Mouse (Mus musculus): Measurements from ENCODE around the gene Ube4a. TPM values are rescaled to one million over a fixed set of nuclear protein-coding genes. Genes with fewer than 3 reads are reported as not detected.

Gene Ube4a
- polyA plus RNA-seq, 1 experiment = 2.0 TPM

DNA sequence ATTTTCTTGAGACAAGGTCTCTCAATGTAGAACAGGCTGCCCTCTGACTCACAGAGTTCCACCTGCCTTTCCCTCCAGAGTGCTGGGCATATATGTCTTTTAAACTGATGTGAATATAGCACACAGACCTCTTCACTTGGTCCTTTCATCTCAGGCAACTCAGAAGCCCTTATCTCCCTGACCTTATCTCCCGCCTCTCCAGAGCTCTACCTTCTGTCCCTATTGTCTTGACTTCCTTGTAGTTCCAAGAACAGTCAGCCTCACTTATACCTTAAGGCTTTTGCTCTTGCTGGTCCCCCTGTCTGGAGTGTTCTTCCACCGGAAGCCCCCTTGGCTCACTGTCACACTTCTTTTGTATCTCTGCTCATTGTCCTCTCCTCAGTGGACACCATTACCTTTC is 75.3 kb downstream of the Ube4a start:
- H3K4me3 ChIP-seq (replicated peaks) = no peak overlapping the region
- peaks cover 42% of the 10 kb centered on the region for H3K4me1 ChIP-seq
- TF ChIP-seq FLI1 (IDR thresholded peaks at IDR 0.05; ENCODE audit: low read length) = no peak
- no peak for TF ChIP-seq GATA1 (IDR thresholded peaks at IDR 0.05; ENCODE audit: borderline replicate concordance, low read length)
- H3K27me3 ChIP-seq (replicated peaks) = no peaks in the 10 kb centered on the region
- peaks cover 2% of the 10 kb centered on the region; the same call in 1 of the 2 replicates for H3K9me3 ChIP-seq
- no peaks in the 10 kb centered on the region for H3K36me3 ChIP-seq (replicated peaks; ENCODE audit: low read length)

- no peak for TF ChIP-seq GATA1 (IDR thresholded peaks at IDR 0.05; ENCODE audit: borderline replicate concordance, low read length)
- no peak for TF ChIP-seq FLI1 (IDR thresholded peaks at IDR 0.05; ENCODE audit: low read length)
- Histone ChIP-seq H3K9me3 (no peaks in the 10 kb centered on the region), H3K4me1 (peaks cover 36% of the 10 kb centered on the region), H3K36me3 (replicated peaks; ENCODE audit: low read length) (no peaks in the 10 kb centered on the region), H3K27me3 (replicated peaks) (no peaks in the 10 kb centered on the region), H3K4me3 (replicated peaks) (no peak overlapping the region)
These were observed 77.2 kb downstream of the Ube4a start for GRCm38 (mm10) chr9:44888114-44888624.

DNA sequence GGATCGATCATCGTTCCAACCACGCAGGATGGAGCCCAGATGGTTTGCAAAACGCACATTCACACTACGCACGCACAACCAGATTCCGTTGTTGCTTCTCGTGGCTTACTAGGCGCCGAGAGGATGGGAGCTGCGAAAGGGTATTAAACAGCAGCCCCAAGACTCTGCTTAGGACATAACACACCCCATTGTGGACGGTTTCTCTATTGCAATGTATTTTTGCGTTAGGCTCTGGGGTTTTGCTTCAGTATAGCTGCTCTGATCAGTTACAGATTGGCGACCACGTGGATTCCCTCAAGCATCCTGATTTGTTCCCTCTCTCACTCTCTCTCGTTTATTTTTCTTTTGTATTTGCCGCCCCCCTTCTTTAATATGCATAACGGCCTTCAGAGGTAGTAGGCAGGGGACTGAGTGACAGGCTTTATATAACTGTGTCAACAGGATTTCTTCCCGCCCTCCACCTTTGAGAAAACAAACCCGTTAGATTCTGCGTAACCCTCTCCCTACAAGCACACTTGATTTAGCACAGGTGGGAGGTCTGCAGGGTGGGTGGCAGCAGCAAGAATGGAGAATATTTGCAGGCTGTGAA is 82.3 kb downstream of the Ube4a start:
- peaks cover 4% of the 10 kb centered on the region for H3K36me3 ChIP-seq (replicated peaks; ENCODE audit: low read length)
- peak overlapping the region; percentile 96 for H3K4me3 ChIP-seq (replicated peaks)
- H3K27me3 ChIP-seq (replicated peaks) = no peaks in the 10 kb centered on the region
- no peaks in the 10 kb centered on the region for H3K9me3 ChIP-seq
- no peak for TF ChIP-seq GATA1 (IDR thresholded peaks at IDR 0.05; ENCODE audit: borderline replicate concordance, low read length)
- no peak for TF ChIP-seq FLI1 (IDR thresholded peaks at IDR 0.05; ENCODE audit: low read length)
- H3K4me1 ChIP-seq = peaks cover 46% of the 10 kb centered on the region

DNA sequence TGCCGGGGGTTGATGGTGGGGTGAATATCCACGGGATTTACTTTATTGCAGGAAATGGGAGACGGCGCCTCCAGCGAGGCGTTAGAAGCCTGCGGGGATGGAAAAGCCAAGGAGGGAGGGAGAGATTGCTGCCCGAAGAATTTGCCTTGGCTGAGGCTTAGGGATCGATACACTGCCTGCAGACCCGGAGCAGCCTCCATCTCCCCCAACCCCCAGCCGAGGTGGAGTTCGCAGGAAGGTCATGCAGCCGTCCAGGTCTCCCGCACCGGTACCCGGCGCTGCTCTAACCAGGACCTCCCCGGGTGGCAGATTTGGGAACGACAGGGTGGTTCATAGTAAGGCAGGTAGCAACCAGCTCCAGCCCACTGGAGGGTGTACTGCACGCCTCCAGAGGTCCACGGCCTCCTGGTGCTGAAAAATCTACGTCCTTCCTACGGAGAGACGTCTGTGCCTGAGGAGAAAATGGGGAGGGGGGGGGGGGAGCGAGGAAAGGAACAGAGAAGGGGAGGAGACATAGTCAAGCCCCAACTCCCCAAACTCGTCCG is 82.9 kb downstream of the Ube4a start:
- Histone ChIP-seq H3K36me3 (replicated peaks; ENCODE audit: low read length) (peaks cover 10% of the 10 kb centered on the region), H3K4me3 (replicated peaks) (peak overlapping the region; percentile 96), H3K27me3 (replicated peaks) (no peaks in the 10 kb centered on the region), H3K4me1 (peaks cover 52% of the 10 kb centered on the region), H3K9me3 (no peaks in the 10 kb centered on the region)
- no peak for TF ChIP-seq GATA1 (IDR thresholded peaks at IDR 0.05; ENCODE audit: borderline replicate concordance, low read length)
- TF ChIP-seq FLI1 (IDR thresholded peaks at IDR 0.05; ENCODE audit: low read length) = no peak

- Histone ChIP-seq H3K4me1 (peaks cover 57% of the 10 kb centered on the region), H3K4me3 (replicated peaks) (peak overlapping the region; percentile 96), H3K9me3 (no peaks in the 10 kb centered on the region), H3K27me3 (replicated peaks) (no peaks in the 10 kb centered on the region), H3K36me3 (replicated peaks; ENCODE audit: low read length) (peaks cover 15% of the 10 kb centered on the region)
- TF ChIP-seq GATA1 (IDR thresholded peaks at IDR 0.05; ENCODE audit: borderline replicate concordance, low read length) = no peak
- no peak for TF ChIP-seq FLI1 (IDR thresholded peaks at IDR 0.05; ENCODE audit: low read length)
These were observed 83.4 kb downstream of the Ube4a start for GRCm38 (mm10) chr9:44881941-44882435.

DNA sequence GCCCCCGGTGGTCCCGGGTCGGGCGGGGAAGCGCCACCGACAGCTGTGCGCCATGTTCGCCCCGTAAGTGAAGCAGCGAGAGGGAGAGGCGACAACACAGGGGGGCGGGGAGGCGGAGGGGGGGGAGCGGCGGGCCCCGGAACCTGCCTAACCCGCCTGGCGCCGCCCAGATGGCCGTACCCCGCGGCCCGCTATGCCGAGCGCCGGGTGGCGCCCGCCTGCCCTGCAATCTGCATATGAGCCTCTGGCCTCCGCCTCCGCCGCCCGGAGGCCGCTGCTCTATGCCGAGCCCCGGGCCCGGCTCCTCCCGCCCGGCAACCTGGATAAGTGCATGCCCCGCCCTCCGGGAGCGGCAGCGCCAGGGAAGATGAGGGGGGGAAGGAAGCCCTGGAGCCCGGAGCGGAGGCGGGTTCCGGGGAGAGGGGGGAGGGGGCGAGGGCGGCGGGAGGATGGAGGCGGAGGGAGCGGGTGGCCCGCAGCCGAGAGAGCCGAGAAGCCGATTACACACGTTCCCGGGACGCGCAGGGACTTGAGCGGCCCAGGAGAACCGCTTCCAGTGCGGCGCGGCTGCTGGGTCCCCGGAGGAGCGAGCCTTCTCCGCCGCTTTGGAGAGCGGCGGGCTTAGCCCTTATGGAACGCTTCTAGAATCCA is 84.1 kb downstream of the Ube4a start, which contains the start of gene Kmt2a:
Gene Kmt2a, minus strand, starts transcription at position 76 of the 651 bp plus-strand sequence.
- Histone ChIP-seq H3K4me1 (peaks cover 64% of the 10 kb centered on the region), H3K9me3 (no peaks in the 10 kb centered on the region), H3K4me3 (replicated peaks) (peak within 1 kb of the TSS; percentile 96), H3K36me3 (replicated peaks; ENCODE audit: low read length) (peaks cover 22% of the 10 kb centered on the region), H3K27me3 (replicated peaks) (no peaks in the 10 kb centered on the region)
- no peak for TF ChIP-seq GATA1 (IDR thresholded peaks at IDR 0.05; ENCODE audit: borderline replicate concordance, low read length)
- no peak for TF ChIP-seq FLI1 (IDR thresholded peaks at IDR 0.05; ENCODE audit: low read length)

GRCm38 (mm10) chr9:44880309-44881081 is 84.9 kb downstream of the Ube4a start:
- H3K9me3 ChIP-seq = no peaks in the 10 kb centered on the region
- peak overlapping the region; percentile 96 for H3K4me3 ChIP-seq (replicated peaks)
- H3K27me3 ChIP-seq (replicated peaks) = no peaks in the 10 kb centered on the region
- H3K36me3 ChIP-seq (replicated peaks; ENCODE audit: low read length) = peaks cover 30% of the 10 kb centered on the region
- peaks cover 67% of the 10 kb centered on the region for H3K4me1 ChIP-seq
- TF ChIP-seq GATA1 (IDR thresholded peaks at IDR 0.05; ENCODE audit: borderline replicate concordance, low read length) = no peak
- TF ChIP-seq FLI1 (IDR thresholded peaks at IDR 0.05; ENCODE audit: low read length) = no peak

DNA sequence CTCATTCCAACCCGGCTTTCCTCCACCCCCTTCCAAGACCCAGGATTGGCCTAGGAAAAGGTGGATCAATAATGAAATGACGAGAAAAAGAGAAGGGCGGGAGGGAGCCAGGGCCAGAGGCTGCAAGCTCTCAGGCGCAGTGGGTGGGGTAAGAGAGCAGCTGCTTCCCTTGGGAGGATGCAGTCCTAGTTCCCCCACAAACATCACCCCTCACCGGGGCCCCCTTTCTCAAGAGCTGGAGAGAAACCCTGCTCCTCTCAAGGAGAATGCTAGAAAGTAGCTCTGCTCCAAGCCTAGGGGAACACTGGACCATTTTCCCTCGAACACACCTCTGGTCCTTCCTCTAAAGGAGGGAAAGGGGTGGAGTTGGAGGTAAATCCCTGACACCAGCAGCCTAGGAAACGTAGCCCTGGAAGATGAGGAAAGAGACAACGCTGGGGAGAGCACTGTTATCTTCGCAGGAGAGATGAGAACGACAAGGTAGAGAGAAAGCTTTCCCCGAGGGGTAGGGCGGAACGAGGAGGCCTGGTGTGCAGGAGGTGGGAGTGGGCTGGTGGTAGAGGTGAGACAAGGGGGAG is 85.6 kb downstream of the Ube4a start:
- H3K9me3 ChIP-seq = no peaks in the 10 kb centered on the region
- H3K4me1 ChIP-seq = peaks cover 72% of the 10 kb centered on the region
- peak overlapping the region; percentile 96 for H3K4me3 ChIP-seq (replicated peaks)
- peaks cover 36% of the 10 kb centered on the region for H3K36me3 ChIP-seq (replicated peaks; ENCODE audit: low read length)
- no peak for TF ChIP-seq GATA1 (IDR thresholded peaks at IDR 0.05; ENCODE audit: borderline replicate concordance, low read length)
- no peaks in the 10 kb centered on the region for H3K27me3 ChIP-seq (replicated peaks)

- H3K27me3 ChIP-seq (replicated peaks) = no peaks in the 10 kb centered on the region
- TF ChIP-seq GATA1 (IDR thresholded peaks at IDR 0.05; ENCODE audit: borderline replicate concordance, low read length) = no peak
- no peak for TF ChIP-seq FLI1 (IDR thresholded peaks at IDR 0.05; ENCODE audit: low read length)
- peak overlapping the region; percentile 96 for H3K4me3 ChIP-seq (replicated peaks)
- H3K36me3 ChIP-seq (replicated peaks; ENCODE audit: low read length) = peaks cover 39% of the 10 kb centered on the region
- peaks cover 81% of the 10 kb centered on the region for H3K4me1 ChIP-seq
- H3K9me3 ChIP-seq = no peaks in the 10 kb centered on the region
These were observed 86.5 kb downstream of the Ube4a start for GRCm38 (mm10) chr9:44878776-44879500.
